Mouse (Mus musculus) adrenal gland, postnatal 36 days (tissue): ENCODE results near the gene Mbd5. TPM values are rescaled to one million over a fixed set of nuclear protein-coding genes. Genes with fewer than 3 reads are reported as not detected.
A peak's percentile ranks its signal among the peaks of the same experiment; 100 is the strongest.

ENCODE experiments used
- DNase-seq, 2 experiments: peaks; one replicate each; pipeline ENCODE4 v3.0.0; 2021; ENCODE audit warnings: mixed read lengths in 1 of 2
- long read RNA-seq, 2 experiments: library from polyadenylated mRNA; stranded (forward); transcript quantifications; one replicate each; pipeline ENCODE4 v2.0.0; 2021; ENCODE audit warnings: borderline sequencing depth in 2 of 2
- total RNA-seq, 2 experiments: library from RNA; stranded (reverse); gene quantifications; 2 replicates each; pipeline ENCODE4 v1.2.3; 2021

Gene Mbd5
- total RNA-seq = 10 to 100 TPM; 40.3 to 47.4 TPM
- long read RNA-seq, experiment 1, partial matches to known transcripts = 1 of 10 reads
- long read RNA-seq, experiment 1, other reads (novel, unspliced or antisense) = 9 of 10 reads
- long read RNA-seq, experiment 2, partial matches to known transcripts = 0 of 1 reads
- long read RNA-seq, experiment 2, other reads (novel, unspliced or antisense) = 1 of 1 reads

- DNase-seq = peak; percentile 99 to 100
Measured at GRCm38 (mm10) chr2:48948841-48949584, at the start of gene Mbd5. Gene Mbd5 (plus strand): TSS chr2:48949508.

GRCm38 (mm10) chr2:48908866-48909265 lies 40.4 kb upstream of the Mbd5 start:
- DNase-seq = peak in 1 of 2 experiments; percentile 7

- DNase-seq = peak in 1 of 2 experiments; percentile 2
Measured at GRCm38 (mm10) chr2:48914185-48914584, 35.1 kb upstream of the Mbd5 start.

DNA sequence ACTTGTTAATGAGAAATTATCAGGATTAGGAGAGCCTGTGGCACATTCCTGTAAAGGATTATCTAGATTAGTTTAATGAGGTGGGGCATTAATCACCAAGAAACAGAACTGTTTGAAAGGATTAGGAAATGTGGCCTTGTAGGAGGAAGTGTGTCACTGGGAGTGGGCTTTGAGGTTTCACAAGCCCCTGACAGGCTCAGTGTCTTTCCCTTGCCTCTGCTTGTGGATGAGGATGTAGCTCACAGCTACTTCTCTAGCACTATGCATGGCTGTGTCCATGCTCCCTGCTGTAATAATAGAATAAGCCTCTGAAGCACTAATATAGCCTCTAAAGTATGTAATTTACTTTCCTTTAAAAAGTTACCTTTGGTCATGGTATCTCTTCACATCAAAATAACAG lies 33.5 kb upstream of the Mbd5 start:
- no peak for DNase-seq

- no peak for DNase-seq
Measured at GRCm38 (mm10) chr2:48935058-48935457, 14.2 kb upstream of the Mbd5 start.

- DNase-seq = no peak
Measured at GRCm38 (mm10) chr2:48947761-48948160, 1.5 kb upstream of the Mbd5 start.

DNA sequence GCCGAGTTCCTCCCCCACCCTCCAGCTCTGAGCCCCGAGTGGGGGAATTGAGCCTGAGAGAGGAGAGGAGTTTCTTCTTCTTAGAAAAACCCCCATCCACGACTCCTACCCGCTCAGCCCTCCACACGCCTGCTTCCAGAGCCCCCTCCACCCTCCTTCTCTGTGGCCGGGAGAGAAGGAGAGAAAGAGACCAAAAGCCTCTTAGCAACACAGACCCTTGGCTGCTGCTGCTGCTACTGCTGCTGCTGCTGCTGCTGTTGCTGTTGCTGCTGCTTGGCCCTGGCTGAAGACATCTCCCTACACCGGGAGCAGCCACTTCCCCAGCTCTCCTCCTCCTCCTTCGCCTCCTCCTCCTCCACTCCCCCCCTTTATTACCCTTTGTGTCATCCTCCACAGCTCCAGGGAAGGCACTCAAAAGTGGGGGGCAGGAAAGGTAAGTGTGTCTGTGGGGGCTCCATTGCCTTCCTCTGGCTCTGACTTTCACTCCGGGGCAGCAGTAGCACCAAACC lies 489 bp downstream of the Mbd5 start:
- peak; percentile 43 to 47 for DNase-seq

DNA sequence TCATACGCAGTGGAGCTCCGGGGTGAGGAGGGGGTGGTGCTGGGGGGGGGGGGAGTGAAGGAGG lies 776 bp downstream of the Mbd5 start, which contains the start of gene Orc4:
Orc4 (minus strand) TSS at position 26 of the 64 bp plus-strand sequence.
- DNase-seq = no peak

GRCm38 (mm10) chr2:48950316-48950880 lies 1.1 kb downstream of the Mbd5 start:
- no peak for DNase-seq

DNA sequence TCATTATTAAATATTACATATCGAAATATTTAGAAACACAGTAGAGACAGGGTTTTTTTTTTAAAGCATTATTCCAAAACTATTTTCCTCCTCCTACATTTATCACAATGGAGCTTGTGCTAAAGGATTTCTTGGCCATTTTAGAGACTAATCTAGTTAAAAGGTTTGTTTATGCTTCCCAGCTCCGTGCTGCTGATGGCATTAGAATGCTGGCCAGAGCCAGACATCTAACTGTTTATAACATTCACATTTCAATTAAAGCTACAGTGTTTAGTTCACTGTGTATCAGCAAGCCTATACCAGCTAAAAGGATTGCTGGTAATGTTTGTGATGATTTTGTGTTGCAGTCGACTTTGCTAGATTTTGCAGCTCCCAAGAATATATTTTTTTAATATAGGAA lies 7.3 kb downstream of the Mbd5 start:
- no peak for DNase-seq

DNA sequence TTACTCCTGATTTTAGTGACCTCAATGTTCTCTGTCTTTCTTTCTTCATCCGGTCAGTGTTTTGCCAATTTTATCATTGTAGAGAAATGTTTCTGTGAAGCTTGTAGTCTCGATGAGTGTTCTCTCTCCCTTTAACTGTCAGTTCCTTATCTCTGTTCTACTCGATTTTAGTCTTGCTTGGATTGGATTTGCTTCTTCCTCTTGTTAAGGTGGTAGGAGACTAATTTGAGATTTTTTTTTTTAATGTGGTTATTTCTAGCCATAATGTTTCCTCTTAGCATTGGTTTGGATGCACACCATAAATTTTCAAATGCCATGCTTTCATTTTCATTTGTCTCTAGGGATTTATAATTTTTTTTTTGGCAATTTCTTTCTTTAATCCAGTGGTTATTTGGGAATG lies 29.6 kb downstream of the Mbd5 start:
- no peak for DNase-seq

GRCm38 (mm10) chr2:48990322-48990721 lies 41.0 kb downstream of the Mbd5 start:
- DNase-seq = no peak

- no peak for DNase-seq
Measured at GRCm38 (mm10) chr2:49040481-49040880, 91.2 kb downstream of the Mbd5 start.

DNA sequence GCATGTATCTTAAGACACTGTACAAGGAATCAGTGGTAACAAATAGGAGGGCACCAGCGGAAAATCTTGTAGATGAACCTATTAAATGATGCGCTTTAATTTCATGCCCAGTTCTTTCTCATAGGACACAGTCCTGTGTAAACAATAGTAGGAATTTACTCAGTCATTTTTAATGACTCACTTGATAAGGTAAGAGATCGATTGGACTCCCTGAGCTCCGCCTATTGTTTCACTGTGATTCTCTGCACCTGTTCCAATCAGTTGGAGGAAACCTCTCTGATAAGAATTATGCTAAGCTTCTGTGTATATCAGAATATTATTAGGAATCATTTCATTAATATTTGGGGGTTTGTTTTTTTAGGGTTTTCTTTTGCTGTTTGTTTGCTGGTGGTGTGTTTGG lies 100.7 kb downstream of the Mbd5 start:
- no peak for DNase-seq

- no peak for DNase-seq
Measured at GRCm38 (mm10) chr2:49067886-49068285, 118.6 kb downstream of the Mbd5 start.

- peak in 1 of 2 experiments; percentile 3 for DNase-seq
Measured at GRCm38 (mm10) chr2:49084966-49085365, 135.7 kb downstream of the Mbd5 start.

DNA sequence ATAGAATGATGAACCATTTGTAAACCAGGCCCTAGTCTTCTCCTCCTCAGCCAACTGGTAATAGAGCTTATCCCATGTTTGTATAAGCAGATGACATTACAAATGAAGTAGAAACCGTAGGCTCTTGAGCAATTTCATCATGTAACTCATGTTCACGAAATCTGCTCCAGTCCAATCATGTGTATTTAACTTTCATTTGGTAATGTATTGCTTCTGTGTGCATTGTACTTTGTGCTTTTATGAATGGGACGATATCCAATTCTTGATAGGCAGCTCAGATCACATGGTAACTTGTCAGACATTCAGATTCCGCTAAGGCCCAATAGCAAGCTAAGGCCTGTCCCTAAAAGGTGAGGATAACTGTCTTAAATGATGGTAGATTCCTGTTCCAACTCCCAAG lies 141.5 kb downstream of the Mbd5 start:
- DNase-seq = no peak

DNA sequence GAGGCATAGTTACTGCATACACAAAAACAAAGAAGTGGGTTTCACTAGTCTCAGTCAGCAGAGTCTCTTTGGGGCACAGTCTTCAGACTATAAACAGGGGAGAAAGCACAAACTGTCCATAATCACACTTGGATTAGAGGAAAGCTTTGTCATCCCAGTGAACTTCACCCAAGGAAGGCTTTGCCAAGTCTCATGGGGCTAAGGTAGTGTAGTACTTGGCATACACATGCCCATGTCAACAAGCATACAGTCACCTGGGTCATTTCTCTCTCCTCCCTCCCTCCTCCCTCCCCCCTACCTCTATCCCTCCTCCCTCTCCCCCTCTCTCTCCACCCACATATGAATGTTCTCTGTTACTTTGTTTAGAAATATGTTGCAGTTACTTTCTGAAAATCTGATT lies 147.5 kb downstream of the Mbd5 start:
- DNase-seq = no peak

- DNase-seq = no peak
Measured at GRCm38 (mm10) chr2:49108906-49109305, 159.6 kb downstream of the Mbd5 start.

- DNase-seq = no peak
Measured at GRCm38 (mm10) chr2:49119875-49120274, 170.6 kb downstream of the Mbd5 start.

DNA sequence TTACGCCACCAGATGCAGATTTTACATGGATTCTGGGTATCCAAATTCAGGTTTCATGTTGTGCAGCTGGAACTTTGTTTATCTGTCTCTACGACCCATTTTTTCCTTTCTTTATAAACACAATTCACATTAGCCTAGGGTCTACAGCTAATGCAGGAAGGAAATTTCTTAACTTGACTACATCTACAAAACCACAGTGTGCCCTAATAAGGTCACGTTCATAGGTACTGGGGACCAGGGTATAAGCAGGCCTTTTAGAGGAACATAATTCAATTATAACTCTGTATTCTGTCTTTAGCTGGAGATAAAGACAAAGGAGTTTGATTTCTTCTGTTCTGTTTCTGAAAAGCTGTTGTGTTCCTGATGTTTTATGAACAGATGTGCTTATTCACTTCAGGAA lies 172.3 kb downstream of the Mbd5 start:
- DNase-seq = no peak

- no peak for DNase-seq
Measured at GRCm38 (mm10) chr2:49142186-49142585, 192.9 kb downstream of the Mbd5 start.

- no peak for DNase-seq
Measured at GRCm38 (mm10) chr2:49153649-49154048, 204.3 kb downstream of the Mbd5 start.
